Mouse (Mus musculus) limb, embryonic 13.5 days (tissue): Measurements from ENCODE around the gene Olfr1393. TPM values are rescaled to one million over a fixed set of nuclear protein-coding genes. Genes with fewer than 3 reads are reported as not detected.
"Not testable (repeated sequence)": the region's sequence is repeated elsewhere in the genome, so short reads cannot be mapped to it uniquely, and the experiment has no call there.

Experiments
- ATAC-seq: fragments of 200-750 bp; cut with Nextera tagmentation; 2 replicates; pipeline ENCODE4 v1.8.0; 2017; ENCODE audit warnings: low read depth, moderate number of reproducible peaks, moderate TSS enrichment; ENCODE audit not compliant: low FRiP score
- H3K27ac ChIP-seq: fragments of 300-500 bp; sonication (generic); 2 replicates; pipeline ENCODE4 v1.5.1; 2015; ENCODE audit warnings: inconsistent platforms, mild to moderate bottlenecking, moderate library complexity
- H3K27me3 ChIP-seq: fragments of 300-500 bp; sonication (generic); 2 replicates; pipeline ENCODE4 v1.6.1; 2015; ENCODE audit warnings: mild to moderate bottlenecking, inconsistent platforms
- H3K36me3 ChIP-seq: fragments of 300-500 bp; sonication (generic); 2 replicates; pipeline ENCODE4 v1.6.1; 2015; ENCODE audit warnings: inconsistent platforms, mild to moderate bottlenecking, moderate library complexity
- H3K4me1 ChIP-seq: fragments of 300-500 bp; sonication (generic); 2 replicates; pipeline ENCODE4 v1.6.1; 2015; ENCODE audit warnings: inconsistent platforms
- H3K4me2 ChIP-seq: fragments of 300-500 bp; sonication (generic); replicated peaks from 2 replicates; pipeline ENCODE4 v1.6.1; 2015; ENCODE audit warnings: inconsistent platforms, mild to moderate bottlenecking, moderate library complexity
- H3K4me3 ChIP-seq: fragments of 300-500 bp; sonication (generic); 2 replicates; pipeline ENCODE4 v1.5.1; 2015; ENCODE audit warnings: moderate library complexity, mild to moderate bottlenecking, inconsistent platforms
- H3K9ac ChIP-seq: fragments of 300-500 bp; sonication (generic); 2 replicates; pipeline ENCODE4 v1.6.1; 2015; ENCODE audit warnings: mild to moderate bottlenecking, inconsistent platforms
- H3K9me3 ChIP-seq: fragments of 300-500 bp; sonication (generic); 2 replicates; pipeline ENCODE4 v1.6.1; 2016; ENCODE audit warnings: inconsistent platforms
- WGBS: fragments of 180-500 bp; shearing (Covaris S2); methylation state at CpG from one replicate; pipeline ENCODE4 v1.1.7; 2015; 5-methylcytosine and 5-hydroxymethylcytosine counted together
- polyA plus RNA-seq: library from polyadenylated mRNA; unstranded; fragments of >200 nt; fragmentation: Nextera tagmentation; extraction: Ambion mirVana; gene quantifications from 2 replicates; pipeline ENCODE4 v1.2.1, GENCODE M21; 2015

The Olfr1393 gene
- polyA plus RNA-seq, 1 experiment from 2014 or later: not detected

- Histone ChIP-seq H3K27me3 (no peaks in the 10 kb centered on the region), H3K36me3 (peaks cover 6% of the 10 kb centered on the region), H3K4me2 (no peak overlapping the region), H3K9ac (no peak overlapping the region), H3K4me3 (no peak overlapping the region), H3K4me1 (no peaks in the 10 kb centered on the region), H3K9me3 (no peaks in the 10 kb centered on the region), H3K27ac (no peak overlapping the region)
- no peak for ATAC-seq
- whole genome bisulfite sequencing: 93% methylated on average over 9 of the region's 9 CpGs
Observed at GRCm38 (mm10) chr11:49269761-49270160, 8.3 kb upstream of the Olfr1393 start.

GRCm38 (mm10) chr11:49270368-49270767 lies 7.7 kb upstream of the Olfr1393 start:
- no peak overlapping the region for H3K4me3 ChIP-seq
- no peak overlapping the region for H3K27ac ChIP-seq
- H3K27me3 ChIP-seq: no peaks in the 10 kb centered on the region
- ATAC-seq: no peak
- H3K9ac ChIP-seq: no peak overlapping the region
- peaks cover under 1% of the 10 kb centered on the region; the same call in 1 of the 2 replicates for H3K36me3 ChIP-seq
- no peaks in the 10 kb centered on the region for H3K9me3 ChIP-seq
- WGBS: 93% methylated on average over 4 of the region's 4 CpGs
- H3K4me1 ChIP-seq: no peaks in the 10 kb centered on the region
- no peak overlapping the region for H3K4me2 ChIP-seq

DNA sequence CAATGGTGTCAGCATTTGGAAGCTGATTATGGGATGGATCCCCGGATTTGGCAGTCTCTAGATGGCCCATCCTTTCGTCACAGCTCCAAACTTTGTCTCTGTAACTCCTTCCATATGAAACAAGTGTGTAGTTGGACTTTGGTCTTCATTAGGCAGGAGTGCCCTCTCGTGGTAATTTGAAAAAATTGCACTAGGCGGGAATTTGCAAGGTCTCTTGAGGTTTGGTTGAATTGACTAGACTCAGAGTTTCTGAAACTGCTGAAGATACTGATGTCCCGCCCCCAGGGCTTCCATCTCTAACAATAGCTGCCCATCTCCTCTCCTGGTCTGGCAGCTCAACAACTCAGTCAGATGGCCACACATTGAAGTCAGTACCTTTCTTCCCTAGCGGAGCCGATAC lies 6.8 kb upstream of the Olfr1393 start:
- Histone ChIP-seq H3K27ac (no peak overlapping the region), H3K9me3 (no peaks in the 10 kb centered on the region), H3K4me3 (no peak overlapping the region), H3K27me3 (no peaks in the 10 kb centered on the region), H3K4me1 (no peaks in the 10 kb centered on the region), H3K9ac (no peak overlapping the region), H3K36me3 (no peaks in the 10 kb centered on the region), H3K4me2 (no peak overlapping the region)
- WGBS: 34% methylated on average over 7 of the region's 7 CpGs
- peak; percentile 64; the same call in 1 of the 2 replicates for ATAC-seq

- Histone ChIP-seq H3K9me3 (no peaks in the 10 kb centered on the region), H3K4me2 (no peak overlapping the region), H3K4me1 (no peaks in the 10 kb centered on the region), H3K27ac (no peak overlapping the region), H3K4me3 (no peak overlapping the region), H3K27me3 (no peaks in the 10 kb centered on the region), H3K9ac (no peak overlapping the region), H3K36me3 (no peaks in the 10 kb centered on the region)
- ATAC-seq: no peak
- WGBS: 67% methylated on average over 11 of the region's 11 CpGs
Observed at GRCm38 (mm10) chr11:49273834-49274519, 4.1 kb upstream of the Olfr1393 start.

DNA sequence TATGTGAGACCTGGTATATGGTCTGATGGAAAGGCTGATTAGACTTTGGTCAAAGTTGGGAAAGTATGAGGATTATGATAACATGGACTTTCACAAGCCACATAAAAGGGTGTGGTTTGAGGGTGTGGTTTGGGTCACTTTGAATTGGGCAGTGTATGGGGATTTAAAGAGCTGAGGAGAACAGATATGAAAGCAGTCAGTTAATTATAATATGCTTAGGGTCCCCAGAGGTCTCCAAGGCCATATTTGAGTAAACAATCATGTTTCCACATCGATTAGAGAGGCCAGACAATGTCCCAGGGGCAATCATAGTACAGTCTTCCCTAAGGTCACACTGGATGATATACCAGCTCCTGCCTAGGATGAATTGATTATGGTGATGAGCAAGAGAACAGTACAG lies 6.9 kb downstream of the Olfr1393 start, which contains the start of gene Olfr1392:
Olfr1392 (plus strand) TSS at position 301 of the 400 bp plus-strand sequence.
- not testable (repeated sequence) for H3K27ac ChIP-seq, H3K36me3 ChIP-seq, H3K27me3 ChIP-seq, H3K4me1 ChIP-seq, H3K9me3 ChIP-seq, ATAC-seq, H3K4me3 ChIP-seq, H3K9ac ChIP-seq, H3K4me2 ChIP-seq
- WGBS: 65% methylated on average over 1 of the region's 1 CpGs

- no peak overlapping the region for H3K9ac ChIP-seq
- no peak for ATAC-seq
- no peaks in the 10 kb centered on the region for H3K36me3 ChIP-seq
- 74% methylated on average over 2 of the region's 2 CpGs for WGBS
- no peak overlapping the region for H3K4me2 ChIP-seq
- no peaks in the 10 kb centered on the region for H3K4me1 ChIP-seq
- no peak overlapping the region for H3K4me3 ChIP-seq
- no peaks in the 10 kb centered on the region for H3K27me3 ChIP-seq
- no peak overlapping the region for H3K27ac ChIP-seq
- H3K9me3 ChIP-seq: no peaks in the 10 kb centered on the region
Observed at GRCm38 (mm10) chr11:49287251-49287650, 9.1 kb downstream of the Olfr1393 start.

- H3K4me1 ChIP-seq: no peaks in the 10 kb centered on the region
- 75% methylated on average over 3 of the region's 3 CpGs for WGBS
- no peak overlapping the region for H3K27ac ChIP-seq
- no peak for ATAC-seq
- H3K4me3 ChIP-seq: no peak overlapping the region
- no peaks in the 10 kb centered on the region for H3K9me3 ChIP-seq
- H3K9ac ChIP-seq: no peak overlapping the region
- no peaks in the 10 kb centered on the region for H3K36me3 ChIP-seq
- no peak overlapping the region for H3K4me2 ChIP-seq
- H3K27me3 ChIP-seq: no peaks in the 10 kb centered on the region
Observed at GRCm38 (mm10) chr11:49292777-49293176, 14.7 kb downstream of the Olfr1393 start.

- no peak within 1 kb of the TSS for H3K4me3 ChIP-seq
- no peak for ATAC-seq
- H3K27me3 ChIP-seq: no peaks in the 10 kb centered on the region
- no peak within 1 kb of the TSS for H3K9ac ChIP-seq
- H3K4me1 ChIP-seq: no peaks in the 10 kb centered on the region
- no peaks in the 10 kb centered on the region for H3K36me3 ChIP-seq
- H3K4me2 ChIP-seq: no peak within 1 kb of the TSS
- H3K9me3 ChIP-seq: no peaks in the 10 kb centered on the region
- H3K27ac ChIP-seq: no peak within 1 kb of the TSS
Observed at GRCm38 (mm10) chr11:49304441-49304840, 26.3 kb downstream of the Olfr1393 start, which contains the start of gene Olfr10. Olfr10 (plus strand) TSS chr11:49304741.

DNA sequence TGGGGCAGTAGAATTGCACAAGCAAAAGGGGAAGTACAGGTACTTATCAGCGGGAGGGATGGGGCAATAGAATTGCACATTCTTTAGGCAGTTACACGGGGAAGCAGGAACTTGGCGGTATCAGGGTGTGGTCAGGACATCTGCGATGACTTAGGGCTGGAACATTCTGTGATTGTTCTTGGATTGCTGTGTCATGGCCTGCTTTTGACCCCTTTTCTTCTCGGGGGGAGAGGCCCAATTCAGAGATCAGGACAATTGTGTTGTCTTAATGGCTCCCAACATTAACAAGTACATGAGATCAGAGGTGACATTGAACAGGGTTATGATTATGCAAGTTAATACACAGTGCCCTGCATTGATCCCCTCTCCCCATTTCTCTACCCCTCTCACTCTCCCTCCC lies 30.4 kb downstream of the Olfr1393 start:
- not testable (repeated sequence) for H3K27me3 ChIP-seq, H3K4me1 ChIP-seq, H3K9ac ChIP-seq, H3K27ac ChIP-seq, H3K4me3 ChIP-seq, ATAC-seq, H3K36me3 ChIP-seq, H3K4me2 ChIP-seq, H3K9me3 ChIP-seq
- 89% methylated on average over 5 of the region's 5 CpGs for WGBS

- H3K4me1 ChIP-seq: no peaks in the 10 kb centered on the region
- ATAC-seq: no peak
- no peaks in the 10 kb centered on the region for H3K36me3 ChIP-seq
- no peaks in the 10 kb centered on the region for H3K27me3 ChIP-seq
- WGBS: 78% methylated on average over 2 of the region's 2 CpGs
- H3K4me3 ChIP-seq: no peak within 1 kb of the TSS
- H3K9me3 ChIP-seq: no peaks in the 10 kb centered on the region
- H3K27ac ChIP-seq: no peak within 1 kb of the TSS
- H3K9ac ChIP-seq: no peak within 1 kb of the TSS
- no peak within 1 kb of the TSS for H3K4me2 ChIP-seq
Observed at GRCm38 (mm10) chr11:49322442-49322841, 44.3 kb downstream of the Olfr1393 start, which contains the start of gene Olfr1391. Olfr1391 (plus strand) TSS chr11:49322742.

GRCm38 (mm10) chr11:49326726-49327125 lies 48.6 kb downstream of the Olfr1393 start:
- no peaks in the 10 kb centered on the region for H3K9me3 ChIP-seq
- WGBS: 84% methylated on average over 3 of the region's 3 CpGs
- H3K4me2 ChIP-seq: no peak overlapping the region
- no peaks in the 10 kb centered on the region for H3K36me3 ChIP-seq
- H3K4me3 ChIP-seq: no peak overlapping the region
- H3K4me1 ChIP-seq: no peaks in the 10 kb centered on the region
- no peaks in the 10 kb centered on the region for H3K27me3 ChIP-seq
- no peak for ATAC-seq
- H3K9ac ChIP-seq: no peak overlapping the region
- H3K27ac ChIP-seq: no peak overlapping the region

GRCm38 (mm10) chr11:49329686-49330085 lies 51.6 kb downstream of the Olfr1393 start:
- H3K36me3 ChIP-seq: no peaks in the 10 kb centered on the region
- no peaks in the 10 kb centered on the region for H3K4me1 ChIP-seq
- no peak overlapping the region for H3K4me2 ChIP-seq
- no peak overlapping the region for H3K4me3 ChIP-seq
- no peak overlapping the region for H3K9ac ChIP-seq
- no peaks in the 10 kb centered on the region for H3K27me3 ChIP-seq
- no peak overlapping the region for H3K27ac ChIP-seq
- no peak for ATAC-seq
- H3K9me3 ChIP-seq: no peaks in the 10 kb centered on the region
- WGBS: 71% methylated on average over 1 of the region's 1 CpGs
